Mouse (Mus musculus): ENCODE results near the gene Cnn1.

DNA sequence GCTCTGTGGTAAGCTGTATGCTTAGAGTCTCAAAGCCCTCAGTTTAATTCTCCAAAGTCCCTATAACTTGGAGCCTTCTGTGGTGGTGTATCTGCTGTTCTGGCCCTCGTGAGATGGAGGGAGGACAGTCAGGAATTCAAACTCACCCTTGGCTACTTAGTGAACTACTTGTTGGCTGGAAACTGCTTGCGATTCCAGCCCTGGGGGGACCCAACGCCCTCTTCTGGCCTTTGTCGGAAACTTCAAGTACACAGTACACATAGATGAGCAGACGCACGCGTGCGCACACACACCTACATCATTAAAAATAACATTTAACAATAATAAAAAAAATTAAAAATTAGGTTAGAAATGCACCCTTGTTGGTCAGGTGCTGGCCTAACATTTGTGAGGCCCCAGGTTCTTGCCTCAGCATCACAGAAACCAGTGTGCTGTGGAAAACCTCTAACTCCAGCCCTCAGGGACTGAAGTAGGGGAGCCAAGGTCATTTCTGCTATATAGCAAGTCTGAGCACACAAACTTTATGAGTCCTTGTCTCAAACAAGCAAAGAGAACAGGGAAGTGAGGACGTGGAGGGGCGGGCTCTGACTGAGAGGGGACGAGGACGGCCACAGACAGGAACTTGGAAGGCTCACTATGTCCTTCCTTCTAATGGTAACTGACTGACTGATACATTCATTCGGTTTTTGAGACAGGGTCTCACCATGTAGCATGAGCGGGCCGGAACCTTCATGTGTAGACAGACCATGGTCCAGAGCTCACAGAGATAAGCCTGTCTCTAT, 26.4 kb downstream of the Cnn1 start:
- TF ChIP-seq EP300 (IDR thresholded peaks at IDR 0.05; ENCODE audit: low read depth) = no peak
- no peak for TF ChIP-seq CTCF (IDR thresholded peaks at IDR 0.05; ENCODE audit: low read depth)

Measured in heart, postnatal 0 days (tissue).